Mouse (Mus musculus) testis, adult 2 months (tissue): ENCODE results near the gene Chst12.

Experiments
- CTCF ChIP-seq: fragments of 200-500 bp; IDR thresholded peaks from 2 replicates; pipeline ENCODE4 v1.5.1; 2012; ENCODE audit warnings: low read depth, mild to moderate bottlenecking, inconsistent platforms, low read length, moderate library complexity; ENCODE audit not compliant: control insufficient read depth, insufficient read depth, insufficient replicate concordance
- POLR2A ChIP-seq: fragments of 200-500 bp; IDR thresholded peaks from 2 replicates; pipeline ENCODE4 v1.6.1; 2012; ENCODE audit warnings: low read depth, mild to moderate bottlenecking, inconsistent platforms, low read length, moderate library complexity; ENCODE audit not compliant: control insufficient read depth

DNA sequence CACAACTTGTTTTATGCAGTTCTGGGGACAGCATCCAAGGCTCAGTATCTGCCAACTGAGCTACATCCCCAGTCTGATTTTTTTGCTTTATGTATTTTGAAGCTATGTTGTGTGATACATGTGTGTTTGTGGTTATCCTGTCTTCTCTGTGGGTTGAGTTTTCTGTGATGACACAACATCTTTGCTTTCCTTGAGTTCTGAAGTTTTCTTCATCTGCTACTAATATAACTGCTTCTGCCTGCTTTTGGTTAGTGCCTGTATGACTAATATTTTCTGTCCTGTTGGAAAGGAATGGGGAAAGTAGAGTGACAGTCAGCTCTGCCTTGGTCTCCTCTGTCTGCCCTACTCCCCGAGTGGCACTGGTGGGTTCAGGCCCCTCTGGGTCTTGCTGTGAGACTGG is 15.8 kb downstream of the Chst12 start:
- TF ChIP-seq CTCF (no peak), POLR2A (no peak)
